Mouse (Mus musculus) heart, postnatal 0 days (tissue): ENCODE measurements at regions not wholly inside any gene's neighbourhood (a gene's known extent, or its start where the extent isn't known, plus 50 kb on each side); places are given as distances from the start of the nearest gene placed in this dataset.

Experiments used
- CTCF ChIP-seq: IDR thresholded peaks from 2 replicates; pipeline ENCODE4 v1.5.1; 2016; ENCODE audit warnings: antibody characterized with exemption, control low read depth, low read depth
- EP300 ChIP-seq: IDR thresholded peaks from 2 replicates; pipeline ENCODE4 v1.6.1; 2016; ENCODE audit warnings: antibody characterized with exemption, low read depth

- no peak for TF ChIP-seq CTCF
- TF ChIP-seq EP300 = no peak
Observed at GRCm38 (mm10) chr2:3940786-3941185, 76.7 kb upstream of the Frmd4a start.
